Mouse (Mus musculus): Measurements from ENCODE around the gene Pop7.

- no peak for TF ChIP-seq CTCF (IDR thresholded peaks at IDR 0.05; ENCODE audit: low read depth)
- TF ChIP-seq EP300 (IDR thresholded peaks at IDR 0.05; ENCODE audit: low read depth) = no peak
Measured at GRCm38 (mm10) chr5:137532808-137533116, 30.4 kb upstream of the Pop7 start.
